Mouse (Mus musculus): ENCODE data around the gene Cbln1. TPM values are rescaled to one million over a fixed set of nuclear protein-coding genes. Genes with fewer than 3 reads are reported as not detected.

The Cbln1 gene
- total RNA-seq, 4 experiments from 2014 or later, result 9.4 to 12.4 (median 10.3) TPM

DNA sequence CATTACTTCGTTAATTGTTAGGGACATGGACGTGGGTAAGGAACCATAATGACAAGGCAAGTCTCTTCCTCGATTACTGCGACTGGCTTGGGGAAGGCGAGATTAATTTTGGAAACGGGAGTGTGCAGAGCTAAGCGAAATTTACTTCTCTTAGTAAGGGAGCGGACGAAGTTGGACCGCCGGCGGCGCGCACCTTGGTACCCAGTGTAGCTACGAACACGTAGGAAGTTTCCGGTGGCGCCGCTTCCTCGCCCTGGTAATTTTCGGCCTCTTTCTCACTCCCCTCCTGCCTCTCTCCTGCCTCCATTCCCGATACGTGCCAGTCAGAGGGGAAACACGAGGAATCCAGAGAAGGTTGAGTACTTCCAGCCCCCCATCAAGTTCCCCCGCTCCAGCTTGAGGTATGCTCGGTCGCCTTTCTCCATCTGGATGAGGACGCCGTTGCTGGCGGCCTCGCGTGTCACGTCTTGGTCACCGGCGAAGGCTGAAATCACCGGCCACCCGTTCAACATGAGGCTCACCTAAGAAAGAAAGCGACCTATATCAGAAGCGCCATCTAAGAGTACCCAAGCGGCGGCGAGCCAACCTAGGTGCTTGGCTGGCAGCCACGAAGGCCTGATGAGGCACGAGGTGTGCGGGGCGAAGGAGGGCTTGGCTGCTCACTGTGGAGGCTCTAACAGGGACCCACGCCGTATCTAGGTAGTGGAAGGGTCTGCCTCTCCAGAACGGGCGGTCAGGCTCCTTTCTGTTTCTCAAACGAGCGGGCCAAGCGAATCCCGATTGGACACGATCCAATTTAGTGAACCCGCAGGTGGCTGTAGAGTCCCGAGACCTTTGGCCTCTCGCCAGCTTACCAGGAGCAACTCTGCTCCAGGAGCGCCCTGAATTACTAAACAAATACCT, 2.2 kb downstream of the Cbln1 start:
- peak in 1 of 2 experiments; percentile 7 for DNase-seq (ENCODE audit: low spot score in 2 of 2)

- DNase-seq (ENCODE audit: low spot score in 2 of 2), result no peak
Measured at GRCm38 (mm10) chr8:87468958-87469815, 3.2 kb downstream of the Cbln1 start.

GRCm38 (mm10) chr8:87468416-87468957, 3.9 kb downstream of the Cbln1 start:
- DNase-seq (ENCODE audit: low spot score in 2 of 2), result no peak

GRCm38 (mm10) chr8:87467906-87468305, 4.5 kb downstream of the Cbln1 start:
- no peak for DNase-seq (ENCODE audit: low spot score in 2 of 2)

- no peak for DNase-seq (ENCODE audit: low spot score in 2 of 2)
Measured at GRCm38 (mm10) chr8:87466936-87467602, 5.3 kb downstream of the Cbln1 start.

DNA sequence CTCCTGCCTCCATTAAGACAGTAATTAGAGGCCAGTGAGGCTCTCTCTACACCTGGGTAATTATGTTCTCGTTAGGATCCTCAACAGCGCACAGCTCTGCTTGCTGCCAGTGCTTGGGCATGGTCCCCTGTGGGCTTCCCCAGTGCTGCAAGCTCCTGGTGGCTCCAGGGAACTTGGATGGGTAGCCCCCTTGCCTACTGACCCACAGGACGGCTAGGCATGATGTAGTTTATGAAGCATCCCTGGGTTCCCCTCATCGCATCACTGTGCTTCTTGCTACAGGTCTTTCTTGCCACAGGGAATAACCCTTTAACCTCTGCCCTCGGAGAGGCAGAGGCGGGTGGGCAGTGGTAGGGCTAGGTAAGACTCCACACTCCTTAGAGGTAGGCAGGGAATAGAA, 6.1 kb downstream of the Cbln1 start:
- no peak for DNase-seq (ENCODE audit: low spot score in 2 of 2)

DNA sequence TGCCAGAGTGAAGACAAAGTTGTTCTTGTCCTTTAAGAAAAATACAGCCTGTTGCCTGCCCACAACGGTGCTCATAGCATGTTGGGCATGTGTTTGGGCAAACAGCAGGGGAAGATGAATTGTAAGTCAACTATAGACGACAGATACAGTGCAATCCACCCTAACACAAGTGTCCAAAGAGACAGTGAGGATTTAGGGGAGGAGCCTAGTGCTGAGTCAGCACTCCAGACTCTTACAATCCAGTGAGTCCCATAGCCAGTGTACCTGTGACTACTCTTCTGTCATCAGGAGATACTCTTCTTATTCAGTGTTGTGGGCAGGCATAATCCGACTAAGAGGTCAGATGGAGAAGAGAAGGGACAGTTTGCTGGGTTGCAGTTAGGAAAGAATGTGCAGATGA, 8.0 kb downstream of the Cbln1 start:
- no peak for DNase-seq (ENCODE audit: low spot score in 2 of 2)

DNA sequence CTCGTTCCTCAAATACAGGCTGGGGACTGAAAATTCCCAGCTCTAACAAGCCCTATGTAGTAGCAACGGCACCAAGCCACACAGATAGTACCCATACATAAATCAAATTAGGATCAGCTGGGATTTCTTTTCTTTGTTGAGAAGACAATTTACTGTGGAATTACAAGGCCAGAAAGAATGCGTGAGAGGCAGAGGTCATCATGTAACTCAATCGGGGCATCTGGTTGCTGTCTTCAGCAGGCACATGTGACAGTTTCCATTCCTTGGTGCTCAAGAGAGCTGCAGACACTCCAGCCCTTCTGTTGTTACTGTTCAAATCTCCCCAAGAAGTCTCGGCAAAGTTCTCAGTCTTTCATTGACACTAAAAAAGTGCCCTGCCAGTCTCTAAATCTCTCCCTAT, 10.6 kb downstream of the Cbln1 start:
- no peak for DNase-seq (ENCODE audit: low spot score in 2 of 2)

DNA sequence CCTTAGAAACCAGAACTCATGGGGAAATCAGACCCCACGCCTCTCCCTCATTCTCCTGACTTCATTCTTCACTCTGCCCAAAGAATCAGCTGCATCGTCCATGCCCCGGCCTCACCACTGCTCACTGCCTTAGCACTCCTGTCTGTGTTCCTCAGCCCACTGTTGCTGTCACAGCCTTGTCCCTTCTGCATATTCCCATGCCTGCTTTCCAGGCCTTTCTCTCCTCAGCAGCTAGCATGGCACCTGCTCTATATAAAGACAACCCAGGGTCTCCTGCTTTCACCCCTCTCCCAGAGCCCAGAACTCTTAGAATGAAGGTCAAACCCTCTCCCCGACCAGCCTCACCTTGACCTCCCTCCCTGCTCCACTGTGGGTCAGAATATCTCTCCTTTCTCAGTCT, 15.5 kb downstream of the Cbln1 start:
- DNase-seq (ENCODE audit: low spot score in 2 of 2), result no peak

DNA sequence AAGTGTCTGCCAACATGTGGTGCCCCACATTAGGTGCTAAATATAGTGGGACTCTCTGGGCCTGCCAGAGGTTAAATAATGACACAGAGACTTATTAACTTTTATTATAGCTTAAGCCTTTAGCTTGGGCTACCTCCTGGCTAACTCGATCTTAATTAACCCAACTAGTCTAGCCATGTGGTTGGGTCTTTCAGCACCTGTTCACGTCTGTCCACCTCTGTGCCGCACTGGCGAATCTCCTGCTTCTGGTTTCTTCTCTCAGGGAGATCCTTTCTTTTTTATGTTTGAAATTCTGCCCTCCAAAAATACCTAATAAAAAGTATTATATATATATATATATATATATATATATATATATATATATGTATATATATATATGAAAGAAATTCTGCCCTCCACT, 19.6 kb downstream of the Cbln1 start:
- DNase-seq (ENCODE audit: low spot score in 2 of 2), result no peak

GRCm38 (mm10) chr8:87451737-87452136, 20.7 kb downstream of the Cbln1 start:
- DNase-seq (ENCODE audit: low spot score in 2 of 2), result no peak

DNA sequence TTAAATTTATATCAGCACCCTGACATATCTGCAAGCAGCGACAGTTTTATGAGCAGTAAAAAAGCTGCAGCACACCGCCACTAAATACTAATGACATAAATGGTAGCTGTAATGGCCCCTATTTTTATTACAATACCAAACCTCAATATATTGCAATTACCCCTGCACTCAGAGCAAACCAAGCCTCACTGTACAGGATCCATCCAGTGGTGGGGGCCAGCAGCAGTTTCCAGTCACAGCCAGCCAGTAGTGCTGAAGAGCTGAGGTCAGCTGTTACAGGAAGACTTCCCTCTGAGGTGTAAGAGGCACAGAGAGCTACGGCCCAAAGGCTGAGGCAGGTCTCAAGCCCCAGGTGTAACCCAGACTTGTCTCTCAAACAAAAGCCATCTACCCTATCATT, 37.8 kb downstream of the Cbln1 start:
- no peak for DNase-seq (ENCODE audit: low spot score in 2 of 2)

- no peak for DNase-seq (ENCODE audit: low spot score in 2 of 2)
Measured at GRCm38 (mm10) chr8:87427188-87427587, 45.2 kb downstream of the Cbln1 start.

DNA sequence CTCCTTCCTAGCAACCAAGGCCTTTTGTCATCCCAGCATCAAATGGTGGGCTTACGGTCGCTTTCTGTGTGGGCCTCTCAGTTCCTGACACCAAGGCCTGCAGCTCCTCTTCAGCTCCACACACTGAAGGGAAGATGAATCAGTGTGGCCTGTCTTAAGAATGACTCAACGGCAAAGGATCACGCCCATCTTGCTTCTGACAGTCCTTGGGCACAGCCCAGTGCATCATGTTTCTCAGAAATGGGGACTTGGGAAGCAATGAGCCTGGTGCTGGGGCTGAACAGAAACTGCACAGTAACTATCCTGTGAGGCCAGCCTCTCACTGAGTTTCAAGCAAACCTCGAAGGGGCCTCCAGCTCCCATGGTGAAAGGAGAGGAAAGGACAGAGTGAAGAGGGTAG, 47.7 kb downstream of the Cbln1 start:
- no peak for DNase-seq (ENCODE audit: low spot score in 2 of 2)

DNA sequence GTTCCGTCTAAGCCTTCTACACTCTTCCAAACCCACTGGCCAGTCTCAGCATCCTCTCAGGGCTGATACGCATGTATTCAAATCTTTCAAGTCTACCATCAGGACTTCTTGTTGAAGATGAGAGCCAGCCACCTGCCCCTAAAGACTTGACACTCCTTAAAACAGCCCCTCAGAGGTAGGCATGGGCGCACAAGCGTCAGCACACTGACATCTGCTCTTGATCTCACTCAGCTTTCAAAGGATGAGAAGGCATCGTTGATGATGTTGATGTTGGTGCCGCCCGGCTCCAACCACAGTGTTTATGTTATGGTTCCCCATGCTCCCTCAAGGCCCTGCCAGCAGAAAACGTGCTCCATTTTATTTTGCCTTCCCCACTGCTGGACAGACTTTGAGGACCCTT, 50.7 kb downstream of the Cbln1 start:
- no peak for DNase-seq (ENCODE audit: low spot score in 2 of 2)

Other genes with a start within 250 kb of the Cbln1 start
- gene 4933402J07Rik, start 91.2 kb upstream of the Cbln1 start, total RNA-seq (2022), result not detected

Data from left cerebral cortex, adult 8-10 months (tissue).